In the genomic region with DNA sequence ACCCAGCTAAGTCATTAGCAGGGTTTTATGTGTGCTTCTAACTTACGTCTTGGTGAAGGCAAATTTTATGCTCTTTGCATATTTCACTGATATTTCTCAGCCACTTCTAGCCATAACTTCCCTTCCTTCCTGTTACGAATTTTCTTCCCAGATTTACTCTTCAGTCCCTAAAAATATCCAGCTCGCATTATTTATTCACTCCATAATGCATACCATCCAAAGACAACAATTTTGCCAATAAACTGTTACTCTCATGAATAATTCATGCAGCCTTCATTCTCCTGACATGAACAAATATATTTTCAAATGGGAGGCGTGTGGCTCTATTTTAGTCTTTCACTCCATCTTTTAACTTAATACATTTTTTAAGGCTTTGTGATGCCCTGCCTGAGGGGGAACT, we compare ENCODE assay signal across 30 mouse cellular contexts.
DNase-seq lines count a peak whose midpoint lies in the region; ATAC-seq and TF ChIP-seq lines count a peak whose summit lies in the region.
"Had no signal": no experiment of that assay in that cellular context is flagged by ENCODE, and none has a peak within 500 bp of the region (broad histone marks: within the 10 kb centered on the region; RNA-seq: fewer than 3 reads in every experiment).

No protein-coding gene starts in this region.

- no peaks in the 10 kb centered on the region; the same call in 1 of the 2 replicates for H3K4me1 ChIP-seq in forebrain, embryonic 14.5 days (ENCODE audit: control insufficient read depth, insufficient read depth, low read length)
- peaks cover 8% of the 10 kb centered on the region; the same call in 1 of the 2 replicates for H3K4me1 ChIP-seq in forebrain, embryonic 10.5 days
- H3K4me1 ChIP-seq in forebrain, postnatal 0 days (ENCODE audit: insufficient read depth), result peaks cover 6% of the 10 kb centered on the region; the same call in 1 of the 2 replicates
- peaks cover 4% of the 10 kb centered on the region; the same call in 1 of the 2 replicates for H3K4me1 ChIP-seq in forebrain, embryonic 13.5 days
- H3K4me1 ChIP-seq: embryonic facial prominence, embryonic 15.5 days had no signal

- H3K4me3 ChIP-seq in forebrain, embryonic 14.5 days (ENCODE audit: low read depth, low read length), result no peak overlapping the region
- H3K4me3 ChIP-seq in forebrain, embryonic 10.5 days, result no peak overlapping the region
- H3K4me3 ChIP-seq in forebrain, postnatal 0 days (ENCODE audit: low read depth, low read length), result no peak overlapping the region
- no peak overlapping the region for H3K4me3 ChIP-seq in forebrain, embryonic 13.5 days
- H3K4me3 ChIP-seq: embryonic facial prominence, embryonic 15.5 days; heart, adult 2 months; heart, embryonic 10.5 days; heart, embryonic 13.5 days had no signal

- peak; percentile 60 for DNase-seq in forebrain, embryonic 14.5 days (ENCODE audit: low spot score)
- DNase-seq in forebrain, embryonic 10.5 days (ENCODE audit: extremely low spot score, low spot score), result no peak
- DNase-seq in forebrain, postnatal 0 days, result no peak
- DNase-seq in brain, embryonic 14.5 days (ENCODE audit: low read depth), result peak; percentile 32
- DNase-seq in layer of hippocampus, adult 8-10 months (ENCODE audit: low spot score in 2 of 2), result no peak
- DNase-seq: adrenal gland, postnatal 10 days; adrenal gland, postnatal 36 days; B cell, adult 2 months; cerebellum, adult 11-12 months; cerebellum, adult 8-10 months; cerebellum, postnatal 10 days; cerebellum, postnatal 36 days; embryo, embryonic 11 days; gastrocnemius, postnatal 10 days; gastrocnemius, postnatal 36 days; heart, adult 2 months; heart, postnatal 14 days; heart, postnatal 4 days; kidney, adult 2 months had no signal

- H3K4me2 ChIP-seq in forebrain, embryonic 14.5 days (ENCODE audit: low read length), result no peak overlapping the region
- H3K4me2 ChIP-seq in forebrain, postnatal 0 days (ENCODE audit: low read depth), result no peak overlapping the region
- no peak overlapping the region for H3K4me2 ChIP-seq in forebrain, embryonic 13.5 days
- H3K4me2 ChIP-seq: embryonic facial prominence, embryonic 15.5 days; heart, embryonic 13.5 days; hindbrain, embryonic 14.5 days had no signal

- TF ChIP-seq CTCF in forebrain, postnatal 0 days (IDR thresholded peaks at IDR 0.05; ENCODE audit: low read depth), result no peak
- no peak for TF ChIP-seq CTCF in brain, embryonic 14.5 days (IDR thresholded peaks at IDR 0.05; ENCODE audit: borderline replicate concordance, extremely low read depth, insufficient read depth, insufficient read length)

- no peaks in the 10 kb centered on the region for H3K9me3 ChIP-seq in forebrain, embryonic 14.5 days (replicated peaks; ENCODE audit: control insufficient read depth, low read length)
- no peaks in the 10 kb centered on the region for H3K9me3 ChIP-seq in forebrain, embryonic 10.5 days
- H3K9me3 ChIP-seq in forebrain, postnatal 0 days (ENCODE audit: low read length), result no peaks in the 10 kb centered on the region
- H3K9me3 ChIP-seq in forebrain, embryonic 13.5 days (replicated peaks), result no peaks in the 10 kb centered on the region
- H3K9me3 ChIP-seq: embryonic facial prominence, embryonic 15.5 days; heart, embryonic 10.5 days; heart, embryonic 13.5 days had no signal

- no peaks in the 10 kb centered on the region for H3K36me3 ChIP-seq in forebrain, embryonic 14.5 days (ENCODE audit: control insufficient read depth, insufficient read depth, low read length)
- no peaks in the 10 kb centered on the region for H3K36me3 ChIP-seq in forebrain, embryonic 10.5 days (replicated peaks)
- no peaks in the 10 kb centered on the region for H3K36me3 ChIP-seq in forebrain, postnatal 0 days (ENCODE audit: insufficient read depth)
- H3K36me3 ChIP-seq in forebrain, embryonic 13.5 days (ENCODE audit: poor library complexity, severe bottlenecking), result no peaks in the 10 kb centered on the region
- H3K36me3 ChIP-seq: embryonic facial prominence, embryonic 15.5 days; G1E; heart, embryonic 10.5 days; heart, embryonic 13.5 days had no signal

- WGBS in forebrain, embryonic 14.5 days, result 54% methylated on average over 4 of the region's 4 CpGs
- 83% methylated on average over 4 of the region's 4 CpGs for WGBS in forebrain, embryonic 10.5 days
- whole genome bisulfite sequencing in forebrain, postnatal 0 days, result 37% methylated on average over 4 of the region's 4 CpGs
- 62% methylated on average over 4 of the region's 4 CpGs for WGBS in forebrain, embryonic 13.5 days

- H3K27me3 ChIP-seq in forebrain, embryonic 14.5 days (replicated peaks; ENCODE audit: control insufficient read depth, insufficient read depth, low read length), result no peaks in the 10 kb centered on the region
- no peaks in the 10 kb centered on the region for H3K27me3 ChIP-seq in forebrain, embryonic 10.5 days (ENCODE audit: poor library complexity, severe bottlenecking)
- H3K27me3 ChIP-seq in forebrain, postnatal 0 days (ENCODE audit: insufficient read depth, low read length), result no peaks in the 10 kb centered on the region
- H3K27me3 ChIP-seq in forebrain, embryonic 13.5 days, result no peaks in the 10 kb centered on the region
- H3K27me3 ChIP-seq: CH12.LX; embryonic facial prominence, embryonic 15.5 days; heart, embryonic 13.5 days; Patski had no signal

- ATAC-seq in forebrain, embryonic 14.5 days, result no peak
- peak; percentile 45; the same call in 1 of the 2 replicates for ATAC-seq in forebrain, postnatal 0 days
- no peak for ATAC-seq in forebrain, embryonic 13.5 days
- ATAC-seq: hindbrain, postnatal 0 days; inflammation-experienced regulatory T-cells, adult 6 months; intestine, postnatal 0 days; Patski had no signal

- H3K27ac ChIP-seq in forebrain, embryonic 14.5 days (ENCODE audit: low read depth, low read length), result no peak overlapping the region
- H3K27ac ChIP-seq in forebrain, embryonic 10.5 days, result no peak overlapping the region
- H3K27ac ChIP-seq in forebrain, postnatal 0 days (ENCODE audit: low read depth, low read length), result no peak overlapping the region
- H3K27ac ChIP-seq in forebrain, embryonic 13.5 days, result no peak overlapping the region
- H3K27ac ChIP-seq: embryonic facial prominence, embryonic 15.5 days; heart, adult 2 months; heart, embryonic 10.5 days; heart, embryonic 13.5 days; hindbrain, embryonic 14.5 days; hindbrain, postnatal 0 days had no signal

- H3K9ac ChIP-seq in forebrain, embryonic 14.5 days (ENCODE audit: low read length), result no peak overlapping the region
- no peak overlapping the region for H3K9ac ChIP-seq in forebrain, postnatal 0 days
- H3K9ac ChIP-seq in forebrain, embryonic 13.5 days, result no peak overlapping the region
- H3K9ac ChIP-seq: embryonic facial prominence, embryonic 15.5 days; heart, embryonic 13.5 days; hindbrain, embryonic 14.5 days had no signal

- no peak for TF ChIP-seq POLR2A in brain, embryonic 14.5 days (IDR thresholded peaks at IDR 0.05; ENCODE audit: borderline replicate concordance, extremely low read depth, insufficient read depth, insufficient read length, poor library complexity, severe bottlenecking)

Comparison
In these comparisons a context has a peak if more than half of its experiments do, and no peak if none do; other contexts are left out.
1. DNase-seq: peak in forebrain, embryonic 14.5 days (single experiment) and brain, embryonic 14.5 days (single experiment); none in forebrain, embryonic 10.5 days (single experiment), forebrain, postnatal 0 days (single experiment) and layer of hippocampus, adult 8-10 months (0 of 2).